Mouse (Mus musculus) adrenal gland, postnatal 10 days (tissue): ENCODE results near the gene Slc52a3. TPM values are rescaled to one million over a fixed set of nuclear protein-coding genes. Genes with fewer than 3 reads are reported as not detected.

Source experiments
- DNase-seq: peaks from one replicate; pipeline ENCODE4 v3.0.0; 2021; ENCODE audit warnings: mixed read lengths
- total RNA-seq, 2 experiments: library from RNA; stranded (reverse); gene quantifications; 2 replicates each; pipeline ENCODE4 v1.2.3; 2021

Slc52a3 gene
- total RNA-seq, 2 experiments from 2014 or later = 1.6 to 2.2 TPM

GRCm38 (mm10) chr2:151999669-152000290 is 3.5 kb downstream of the Slc52a3 start:
- DNase-seq = no peak

DNA sequence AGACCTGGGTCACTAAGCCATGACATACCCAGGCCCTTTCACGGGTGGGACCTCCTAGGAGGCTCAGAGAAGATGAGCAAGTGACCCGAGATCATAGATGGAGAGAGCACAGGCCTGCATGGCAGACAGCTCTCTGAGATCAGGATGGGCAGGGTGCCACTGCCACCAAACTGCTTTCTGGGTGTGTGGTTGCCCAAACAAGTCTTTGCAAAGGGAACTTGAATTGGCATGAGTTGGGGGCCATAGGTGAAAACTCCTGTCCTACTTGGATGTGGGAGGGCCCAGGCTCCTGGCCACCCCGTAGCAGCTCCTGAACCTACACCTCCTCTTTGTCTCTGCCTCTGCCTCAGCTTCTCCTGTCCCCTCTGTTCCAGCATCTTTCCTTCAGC is 4.0 kb downstream of the Slc52a3 start:
- no peak for DNase-seq

GRCm38 (mm10) chr2:152000735-152001134 is 4.4 kb downstream of the Slc52a3 start:
- no peak for DNase-seq

DNA sequence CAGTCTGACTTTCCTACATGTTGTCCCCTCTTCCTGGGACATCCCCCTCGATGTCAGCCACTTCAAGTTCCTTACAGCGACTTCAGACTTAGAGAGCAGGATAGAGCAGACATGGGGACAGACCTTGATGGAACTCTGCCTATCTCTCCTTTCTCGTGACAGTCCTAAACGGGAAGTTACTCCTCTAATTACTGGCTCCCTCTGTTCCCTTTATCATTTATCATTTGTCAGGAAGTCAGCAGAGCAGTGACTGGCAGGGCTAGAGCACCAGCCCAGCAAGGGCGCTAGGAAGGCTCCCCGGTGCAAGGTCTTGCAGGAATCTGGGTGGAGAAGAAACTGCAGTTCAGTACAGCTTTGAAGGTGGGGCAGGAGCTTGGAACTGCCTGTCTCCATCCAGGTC is 6.2 kb downstream of the Slc52a3 start:
- DNase-seq = no peak

GRCm38 (mm10) chr2:152007783-152008182 is 11.5 kb downstream of the Slc52a3 start:
- peak; percentile 49 for DNase-seq

DNA sequence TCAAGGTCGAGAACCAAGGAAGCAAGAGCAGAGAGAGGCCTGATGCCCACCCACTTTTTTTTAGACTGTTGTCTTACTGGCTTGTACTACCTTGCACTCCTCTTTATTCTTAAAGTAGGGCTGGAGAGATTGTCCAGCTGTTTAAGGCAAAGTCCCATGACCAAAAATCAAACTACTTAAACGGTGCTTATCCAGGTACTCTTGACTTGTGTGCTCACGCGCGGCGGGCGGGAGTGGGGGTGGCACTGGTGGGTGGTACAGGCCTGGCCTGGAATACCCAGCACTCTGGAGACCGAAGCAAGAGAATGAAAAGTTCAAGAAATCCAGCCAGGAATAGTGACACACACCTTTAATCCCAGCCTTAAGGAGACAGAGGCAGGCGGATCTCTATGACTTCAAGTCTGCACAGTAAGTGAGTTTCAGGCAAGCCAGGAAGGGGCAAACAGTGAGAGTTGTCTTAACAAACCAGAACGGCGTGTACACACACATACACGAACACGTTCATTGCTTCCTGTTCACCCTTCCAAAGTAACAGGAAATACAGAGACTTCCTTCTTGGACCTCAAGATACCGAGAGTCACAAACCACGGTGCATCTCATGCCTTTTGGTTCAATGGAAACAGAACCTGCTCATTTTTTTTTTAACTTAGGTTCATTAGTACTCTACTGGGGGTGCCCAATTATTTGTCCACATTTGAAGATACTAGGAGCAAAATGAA is 12.9 kb downstream of the Slc52a3 start:
- no peak for DNase-seq

DNA sequence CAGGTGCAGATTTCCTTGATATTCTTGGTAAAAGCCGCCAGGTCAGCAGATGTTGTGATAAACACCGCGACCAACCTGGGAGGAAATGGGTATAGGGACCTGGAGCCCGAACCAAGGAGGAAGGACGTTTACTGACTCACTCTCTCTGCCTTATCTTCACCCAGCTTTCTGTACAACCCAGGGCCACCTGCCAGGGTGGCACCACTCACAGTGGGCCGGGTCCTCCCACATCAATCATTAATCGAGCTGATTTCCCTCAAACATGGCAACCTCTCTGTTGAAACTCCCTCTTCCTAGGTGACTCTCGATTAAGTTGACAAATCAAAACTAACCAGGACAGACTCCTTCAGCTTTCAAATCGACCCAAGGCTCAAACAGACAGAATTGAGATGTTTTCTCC is 13.9 kb downstream of the Slc52a3 start:
- no peak for DNase-seq

GRCm38 (mm10) chr2:152010661-152011060 is 14.3 kb downstream of the Slc52a3 start:
- DNase-seq = no peak

- peak; percentile 16 for DNase-seq
These were observed 15.4 kb downstream of the Slc52a3 start for GRCm38 (mm10) chr2:152011724-152012123.

DNA sequence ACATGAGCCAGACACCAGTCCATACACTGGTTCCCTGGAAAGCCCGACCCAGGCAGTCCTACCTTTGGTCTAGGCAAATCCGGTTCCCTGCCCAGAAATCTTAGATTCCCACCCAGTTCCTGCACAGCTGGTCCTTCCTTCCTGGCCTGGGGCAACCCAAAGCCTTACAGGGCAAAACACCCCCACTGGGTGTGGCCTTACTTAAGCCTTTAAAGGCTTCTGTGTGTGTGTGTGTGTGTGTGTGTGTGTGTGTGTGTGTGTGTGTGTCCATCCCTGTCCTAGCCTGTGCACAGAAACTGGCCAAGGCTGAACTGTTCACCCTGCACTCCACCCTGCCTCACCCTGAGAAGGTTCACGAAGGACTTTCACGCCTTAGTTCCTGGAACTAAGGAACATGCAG is 15.9 kb downstream of the Slc52a3 start:
- peak; percentile 24 for DNase-seq

GRCm38 (mm10) chr2:152012701-152013100 is 16.4 kb downstream of the Slc52a3 start:
- DNase-seq = no peak

DNA sequence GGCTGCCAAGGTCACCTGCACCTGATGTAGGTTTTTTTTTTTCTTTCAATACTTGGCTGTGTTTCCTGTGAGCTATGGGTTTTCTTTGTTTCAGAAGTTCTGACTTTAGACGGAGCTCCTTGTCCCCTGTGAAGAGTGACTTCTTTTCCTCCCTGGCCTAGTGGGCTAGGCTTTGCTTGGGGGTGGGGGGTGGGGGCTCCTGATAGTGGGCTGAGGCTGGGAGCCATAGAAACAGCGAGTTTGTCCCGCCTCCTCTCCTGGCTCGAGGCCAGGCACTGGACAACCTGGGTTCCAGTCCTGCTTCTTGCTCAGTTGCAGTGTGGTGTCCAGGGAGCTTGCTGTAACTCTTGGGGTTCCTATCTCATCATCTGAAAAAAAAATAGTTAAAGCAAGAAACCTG is 19.7 kb downstream of the Slc52a3 start:
- no peak for DNase-seq

DNA sequence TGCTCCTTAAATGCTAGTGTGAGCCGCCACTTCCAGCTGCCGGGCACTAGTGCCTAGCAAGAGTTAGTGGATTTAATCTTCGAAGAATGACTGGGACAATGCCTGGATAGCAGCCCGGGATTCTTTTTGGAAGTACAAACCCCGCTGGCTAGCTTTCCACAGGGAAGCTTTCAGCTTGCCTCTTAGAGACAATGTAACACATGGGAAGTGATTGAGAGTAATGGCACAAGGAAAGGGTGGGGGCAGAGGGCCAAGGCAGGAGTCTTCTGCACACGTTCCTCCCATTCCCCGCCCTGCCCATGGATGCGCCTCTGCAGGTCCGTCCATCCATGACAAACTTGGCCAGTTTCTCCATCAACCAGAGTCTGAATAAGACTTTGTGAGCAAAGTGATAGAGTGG is 20.4 kb downstream of the Slc52a3 start:
- DNase-seq = no peak

- DNase-seq = peak; percentile 69
These were observed 23.9 kb downstream of the Slc52a3 start for GRCm38 (mm10) chr2:152020255-152020654.

DNA sequence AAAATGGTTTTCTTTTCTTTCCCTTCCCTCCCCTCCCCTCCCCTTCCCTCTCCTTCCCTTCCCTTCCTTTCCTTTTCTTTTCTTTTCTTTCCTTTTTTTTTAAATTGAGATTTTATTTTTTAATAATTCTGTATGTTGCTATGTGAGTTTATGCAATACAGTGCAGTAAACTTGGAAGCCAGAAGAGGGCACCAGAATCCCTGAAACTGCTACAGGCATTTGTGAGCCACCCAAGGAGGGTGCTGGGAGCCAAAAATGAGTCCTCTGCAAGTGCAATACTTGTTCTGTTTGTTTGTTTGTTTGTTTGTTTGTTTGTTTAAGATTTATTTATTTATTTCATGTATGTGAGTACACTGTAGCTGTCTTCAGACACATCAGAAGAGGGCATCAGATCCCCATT is 25.7 kb downstream of the Slc52a3 start:
- DNase-seq = no peak

DNA sequence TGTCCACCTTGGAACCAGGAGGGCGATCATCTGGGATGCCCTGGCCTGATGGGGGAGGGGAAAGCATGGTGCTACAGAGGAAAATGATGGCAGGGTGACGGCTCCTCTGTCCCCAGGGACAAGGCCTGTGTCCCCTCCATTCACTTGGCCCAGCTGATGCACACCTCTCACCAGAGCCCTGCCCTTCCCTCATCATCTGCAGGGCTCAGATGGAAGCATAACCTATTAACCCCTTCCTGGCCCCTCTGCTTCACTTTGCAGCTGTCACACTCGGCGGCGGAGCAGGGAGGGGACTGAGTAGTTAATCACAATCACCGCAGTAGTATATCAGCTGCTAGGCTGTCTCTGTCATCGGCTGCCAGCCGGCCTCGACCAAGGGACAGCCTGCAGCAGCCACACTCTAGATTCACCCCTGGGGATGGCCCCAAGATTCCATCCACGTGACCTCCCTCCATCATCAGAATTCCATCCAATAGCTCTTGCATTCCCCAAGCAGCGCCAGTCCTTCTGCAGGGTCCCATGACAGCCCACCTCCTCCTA is 28.6 kb downstream of the Slc52a3 start:
- DNase-seq = no peak

GRCm38 (mm10) chr2:152029252-152030082 is 33.2 kb downstream of the Slc52a3 start:
- DNase-seq = peak; percentile 93

- DNase-seq = no peak
These were observed 34.7 kb downstream of the Slc52a3 start for GRCm38 (mm10) chr2:152030986-152031385.

GRCm38 (mm10) chr2:152040101-152040500 is 43.8 kb downstream of the Slc52a3 start:
- no peak for DNase-seq

DNA sequence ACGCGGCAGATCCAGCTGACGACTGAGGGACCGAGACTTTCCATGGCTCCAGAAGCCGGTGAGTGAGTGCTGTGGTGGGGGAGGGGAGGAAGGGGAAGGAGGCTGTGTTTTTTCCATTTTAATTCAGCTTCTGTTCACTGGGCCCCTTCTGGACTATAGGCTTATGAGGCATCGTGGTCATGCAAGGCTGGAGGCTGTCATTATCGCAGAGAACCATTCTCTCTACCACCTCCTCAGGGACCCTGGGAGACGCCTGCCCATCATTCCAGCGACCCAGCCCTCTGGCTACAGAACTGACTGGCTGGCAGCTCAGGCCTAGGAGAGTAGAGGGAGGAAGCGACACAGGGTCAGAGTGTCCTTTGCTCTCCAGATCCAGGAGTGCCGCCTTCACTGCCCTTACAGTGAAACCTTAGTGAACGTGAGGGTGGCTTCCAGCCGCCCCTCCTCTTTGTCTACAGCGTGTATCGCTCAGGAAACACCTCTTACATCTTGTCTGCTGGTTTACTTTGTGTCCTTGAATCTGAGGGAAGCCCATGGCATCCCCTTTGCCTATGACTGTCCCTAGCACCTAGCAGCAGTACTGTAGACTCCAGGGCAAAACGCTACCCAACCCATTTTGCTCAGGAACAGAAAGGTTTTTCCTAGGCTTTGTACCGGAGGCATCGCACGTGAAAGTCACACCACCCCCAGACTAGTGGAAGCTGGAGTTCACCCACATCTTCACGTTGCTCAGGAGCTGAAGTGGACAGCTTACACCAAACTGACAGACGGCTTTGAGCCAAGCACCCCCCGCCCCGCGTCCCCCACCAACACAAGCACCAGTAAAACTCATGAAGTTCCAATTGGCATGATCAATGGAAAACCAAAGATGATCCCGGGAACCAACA is 51.0 kb downstream of the Slc52a3 start:
- DNase-seq = no peak

- peak; percentile 22 for DNase-seq
These were observed 52.0 kb downstream of the Slc52a3 start for GRCm38 (mm10) chr2:152048003-152048980.
